Mouse (Mus musculus) cortical plate, adult 2 months (tissue): ENCODE results near the gene Sirpa. TPM values are rescaled to one million over a fixed set of nuclear protein-coding genes. Genes with fewer than 3 reads are reported as not detected.
A peak's percentile ranks its signal among the peaks of the same experiment; 100 is the strongest.

ENCODE experiments used
- H3K27ac ChIP-seq: fragments of 200-500 bp; 2 replicates; pipeline ENCODE4 v1.5.1; 2012; ENCODE audit warnings: low read length, control low read depth, inconsistent platforms; ENCODE audit not compliant: insufficient read depth
- H3K4me1 ChIP-seq: fragments of 200-500 bp; 2 replicates; pipeline ENCODE4 v1.6.1; 2011; ENCODE audit warnings: low read length; ENCODE audit not compliant: control insufficient read depth, insufficient read depth
- H3K4me3 ChIP-seq: fragments of 200-500 bp; 2 replicates; pipeline ENCODE4 v1.5.1; 2011; ENCODE audit warnings: mild to moderate bottlenecking, low read length, control low read depth; ENCODE audit not compliant: insufficient read depth
- CTCF ChIP-seq: fragments of 200-500 bp; IDR thresholded peaks from 2 replicates; pipeline ENCODE4 v1.5.1; 2011; ENCODE audit warnings: mild to moderate bottlenecking, control low read depth, low read length; ENCODE audit not compliant: insufficient read depth; ENCODE audit errors: extremely low read depth
- POLR2A ChIP-seq: fragments of 200-500 bp; IDR thresholded peaks from 2 replicates; pipeline ENCODE4 v1.6.1; 2011; ENCODE audit warnings: mild to moderate bottlenecking, low read length, control low read depth; ENCODE audit not compliant: insufficient read depth; ENCODE audit errors: extremely low read depth
- polyA plus RNA-seq: library from polyadenylated mRNA; depleted of rRNA; stranded (reverse); fragments of >200 nt; gene quantifications from 2 replicates; pipeline ENCODE4 v1.2.3, GENCODE M21; 2012

Sirpa gene
- polyA plus RNA-seq, 1 experiment: 314 TPM

DNA sequence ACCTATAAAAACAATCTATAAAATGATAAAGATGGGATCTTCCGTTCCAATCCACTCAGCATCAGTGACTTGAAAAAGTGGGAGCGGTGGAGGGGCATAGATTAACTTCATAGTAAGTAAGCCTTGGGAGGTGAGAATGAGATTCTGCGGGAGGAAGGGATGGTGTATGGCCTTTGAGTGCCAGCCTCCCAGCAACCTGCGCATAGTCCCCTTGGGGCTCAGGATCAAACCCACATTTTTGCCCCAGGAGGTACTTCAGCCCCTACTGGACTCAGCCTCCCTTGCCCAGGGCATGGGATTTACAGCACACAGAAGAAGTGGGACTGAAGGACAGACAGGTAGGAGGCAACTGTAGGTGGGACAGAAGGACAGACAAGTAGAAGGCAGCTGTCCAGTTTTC lies 2.6 kb downstream of the Sirpa start:
- Histone ChIP-seq H3K27ac (peak overlapping the region; percentile 49), H3K4me3 (peak overlapping the region; percentile 98), H3K4me1 (peaks cover 26% of the 10 kb centered on the region)
- TF ChIP-seq CTCF (no peak), POLR2A (no peak)

DNA sequence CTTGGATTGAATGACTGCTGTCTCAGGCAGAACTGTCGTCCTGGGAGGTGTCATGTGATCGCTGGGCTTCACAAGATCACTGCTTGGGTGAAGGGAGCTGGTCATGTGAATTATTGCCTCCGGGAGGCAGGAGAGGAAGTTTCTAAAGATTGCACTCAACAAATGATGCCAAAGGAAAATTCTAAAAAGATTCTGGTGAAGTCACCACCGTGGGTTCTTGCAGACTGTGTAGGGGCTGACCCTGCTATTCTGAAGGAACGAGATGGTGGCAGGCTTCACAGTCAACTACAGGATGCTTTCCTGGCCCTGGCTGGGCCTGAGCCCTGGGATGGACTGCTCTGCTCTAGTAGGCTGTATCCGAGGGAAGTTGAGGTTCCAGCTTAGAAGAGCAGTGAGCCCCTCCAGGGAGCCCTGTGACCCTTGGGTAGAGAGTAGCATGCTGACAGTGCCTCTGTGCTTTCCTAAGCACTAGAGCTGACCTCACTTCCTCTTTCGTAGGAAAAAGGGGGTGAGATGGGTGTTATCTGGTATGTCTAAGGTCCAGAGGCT lies 3.1 kb downstream of the Sirpa start:
- peak overlapping the region; percentile 98 for H3K4me3 ChIP-seq
- peaks cover 27% of the 10 kb centered on the region for H3K4me1 ChIP-seq
- H3K27ac ChIP-seq: peak overlapping the region; percentile 49
- no peak for TF ChIP-seq CTCF
- peak; percentile 36; the same call in 1 of the 2 replicates for TF ChIP-seq POLR2A

DNA sequence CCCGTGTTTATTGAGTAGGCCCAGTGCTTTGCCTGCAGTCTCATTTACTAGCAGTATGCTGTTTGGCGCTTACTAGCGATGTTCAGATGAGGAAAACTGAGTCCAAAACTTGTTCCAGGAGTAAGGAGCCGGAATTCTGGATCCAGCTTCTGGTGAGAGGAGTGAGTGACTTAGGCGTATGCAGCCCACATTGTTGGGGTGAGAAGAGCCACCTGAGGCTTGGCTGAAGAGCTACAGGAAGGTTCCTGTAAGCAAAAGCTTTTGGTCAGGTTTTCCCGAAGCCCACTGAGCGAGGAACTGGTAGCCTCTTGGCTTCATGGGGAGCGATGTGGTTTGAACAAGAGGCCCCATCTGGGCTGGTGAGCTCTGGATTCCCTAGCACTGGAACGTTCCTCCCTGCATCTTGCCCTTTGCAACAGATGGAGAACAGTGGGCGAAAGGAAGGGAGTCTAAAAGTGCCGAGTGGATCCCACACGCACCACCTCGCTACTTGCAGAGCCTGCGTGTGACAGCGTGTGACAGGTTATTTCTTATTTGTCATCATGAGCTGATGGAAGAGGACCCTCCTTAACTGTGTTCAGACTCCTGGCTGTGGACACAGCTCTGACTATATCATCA lies 4.0 kb downstream of the Sirpa start:
- Histone ChIP-seq H3K27ac (peak overlapping the region; percentile 47), H3K4me3 (peak overlapping the region; percentile 4; the same call in 1 of the 2 replicates), H3K4me1 (peaks cover 27% of the 10 kb centered on the region)
- TF ChIP-seq POLR2A (peak; percentile 65; the same call in 1 of the 2 replicates), CTCF (no peak)

DNA sequence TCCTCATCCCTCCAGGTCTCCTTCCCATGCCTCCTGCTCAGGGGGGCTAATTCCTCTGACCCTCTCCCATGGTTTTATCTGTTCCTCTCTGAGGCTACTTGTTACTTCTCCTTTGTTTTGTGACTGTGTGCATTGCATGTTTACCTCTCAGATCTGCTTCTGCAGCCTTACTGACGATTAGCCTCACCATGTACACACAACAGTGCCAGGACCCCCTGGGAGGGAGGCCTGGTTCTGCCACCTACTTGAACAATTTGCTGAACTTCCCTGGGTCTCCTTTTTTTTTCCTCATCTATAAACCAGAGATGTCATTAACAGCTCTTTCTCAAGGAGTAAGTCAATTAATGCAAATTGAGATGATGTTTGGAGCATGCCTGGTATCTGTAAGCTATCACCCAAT lies 4.9 kb downstream of the Sirpa start:
- TF ChIP-seq CTCF (no peak), POLR2A (no peak)
- H3K4me1 ChIP-seq: peaks cover 30% of the 10 kb centered on the region
- H3K27ac ChIP-seq: peak overlapping the region; percentile 38; the same call in 1 of the 2 replicates
- H3K4me3 ChIP-seq: no peak overlapping the region; the same call in 1 of the 2 replicates

DNA sequence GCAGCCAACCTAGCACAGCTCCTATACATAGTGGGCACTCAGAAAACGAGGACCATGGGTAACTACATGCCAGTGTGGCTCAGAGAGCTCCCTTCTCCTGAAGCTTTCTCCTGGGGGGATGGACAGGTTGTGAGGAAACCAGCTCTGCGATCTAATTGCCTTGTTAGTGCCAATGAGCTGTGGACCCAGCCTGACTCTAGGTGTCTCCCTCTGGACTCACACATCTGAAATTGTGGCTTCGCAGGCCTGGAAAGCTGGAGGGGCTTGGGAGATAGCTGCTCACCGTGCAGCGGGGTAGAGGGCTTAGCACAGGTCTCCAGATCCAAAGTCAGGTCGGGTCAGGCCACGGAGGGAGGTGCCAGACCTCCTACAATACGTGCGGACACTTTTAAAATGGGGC lies 5.5 kb downstream of the Sirpa start:
- no peak overlapping the region for H3K27ac ChIP-seq
- H3K4me1 ChIP-seq: peaks cover 32% of the 10 kb centered on the region
- no peak overlapping the region; the same call in 1 of the 2 replicates for H3K4me3 ChIP-seq
- TF ChIP-seq CTCF: no peak
- no peak for TF ChIP-seq POLR2A

DNA sequence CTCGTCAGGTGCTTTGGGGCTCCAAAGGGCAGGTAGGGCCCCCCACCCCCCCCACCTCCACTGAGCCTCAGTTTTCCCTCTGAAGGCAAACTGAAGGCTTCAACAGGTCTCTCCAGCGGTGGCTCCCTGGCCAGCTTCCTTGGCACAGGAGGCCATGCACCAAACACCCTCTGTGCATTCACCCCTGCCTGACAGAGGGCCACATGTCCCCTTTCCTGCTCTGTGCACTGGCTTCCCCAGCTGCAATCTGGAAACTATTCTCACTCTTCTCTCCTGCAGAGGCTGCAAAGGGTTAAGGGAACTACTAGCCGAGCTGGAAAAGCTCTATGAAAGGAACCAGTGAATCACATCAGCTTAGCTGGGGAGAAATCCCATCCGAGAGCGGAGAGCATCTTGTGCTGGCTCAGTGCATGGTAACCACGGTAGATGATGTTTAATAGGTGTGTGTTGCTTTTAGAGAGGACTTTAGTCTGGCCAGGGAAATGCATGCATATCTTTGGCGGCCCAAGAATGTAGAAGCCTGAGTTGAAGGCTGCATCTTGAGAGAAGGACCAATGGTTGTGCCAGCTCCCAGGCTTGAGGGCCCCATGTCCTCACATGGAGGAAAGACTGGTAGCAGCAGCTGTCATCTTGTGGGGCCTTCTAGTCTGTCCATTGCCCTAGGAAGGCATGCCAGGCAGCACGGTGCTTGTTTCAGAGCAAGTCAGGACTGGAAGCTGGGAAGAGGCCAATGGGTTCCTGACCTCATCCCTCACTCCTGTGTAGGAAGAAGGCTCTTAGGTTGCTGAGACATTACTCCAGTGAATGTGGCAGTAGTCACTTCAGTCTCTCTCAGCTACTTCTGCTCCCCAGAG lies 6.8 kb downstream of the Sirpa start:
- H3K4me3 ChIP-seq: no peak overlapping the region
- no peak overlapping the region for H3K27ac ChIP-seq
- TF ChIP-seq POLR2A (no peak), CTCF (no peak)
- H3K4me1 ChIP-seq: peaks cover 39% of the 10 kb centered on the region

DNA sequence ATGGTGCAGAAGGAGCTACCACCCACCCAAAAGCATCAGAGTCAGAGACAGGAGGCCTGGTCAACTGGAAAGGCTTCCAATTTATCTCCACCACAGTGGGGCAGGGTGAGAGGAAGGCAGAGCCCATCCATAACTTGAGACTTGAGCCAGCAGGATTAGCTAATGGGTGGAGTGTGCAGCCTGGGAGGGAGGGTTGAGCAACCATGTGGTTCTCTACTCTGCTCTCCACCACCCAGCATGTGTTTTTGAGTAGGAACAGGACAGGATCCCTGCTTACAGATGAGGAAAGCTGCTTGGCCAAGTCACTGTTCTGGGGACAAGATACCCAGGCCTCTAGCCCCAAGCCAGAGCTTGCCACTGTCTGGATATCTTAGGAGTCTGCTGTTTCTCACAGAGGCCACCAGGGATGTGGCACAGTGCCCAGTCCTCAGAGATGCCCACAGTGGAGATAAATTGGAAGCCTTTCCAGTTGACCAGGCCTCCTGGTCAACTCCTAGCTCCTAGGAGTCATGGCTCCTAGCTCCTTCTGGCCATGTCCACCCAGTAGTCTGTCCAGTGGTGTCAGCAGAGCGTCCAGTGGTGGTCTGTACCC lies 8.5 kb downstream of the Sirpa start:
- H3K4me1 ChIP-seq: peaks cover 42% of the 10 kb centered on the region
- H3K4me3 ChIP-seq: no peak overlapping the region
- H3K27ac ChIP-seq: no peak overlapping the region
- TF ChIP-seq CTCF (no peak), POLR2A (no peak)

DNA sequence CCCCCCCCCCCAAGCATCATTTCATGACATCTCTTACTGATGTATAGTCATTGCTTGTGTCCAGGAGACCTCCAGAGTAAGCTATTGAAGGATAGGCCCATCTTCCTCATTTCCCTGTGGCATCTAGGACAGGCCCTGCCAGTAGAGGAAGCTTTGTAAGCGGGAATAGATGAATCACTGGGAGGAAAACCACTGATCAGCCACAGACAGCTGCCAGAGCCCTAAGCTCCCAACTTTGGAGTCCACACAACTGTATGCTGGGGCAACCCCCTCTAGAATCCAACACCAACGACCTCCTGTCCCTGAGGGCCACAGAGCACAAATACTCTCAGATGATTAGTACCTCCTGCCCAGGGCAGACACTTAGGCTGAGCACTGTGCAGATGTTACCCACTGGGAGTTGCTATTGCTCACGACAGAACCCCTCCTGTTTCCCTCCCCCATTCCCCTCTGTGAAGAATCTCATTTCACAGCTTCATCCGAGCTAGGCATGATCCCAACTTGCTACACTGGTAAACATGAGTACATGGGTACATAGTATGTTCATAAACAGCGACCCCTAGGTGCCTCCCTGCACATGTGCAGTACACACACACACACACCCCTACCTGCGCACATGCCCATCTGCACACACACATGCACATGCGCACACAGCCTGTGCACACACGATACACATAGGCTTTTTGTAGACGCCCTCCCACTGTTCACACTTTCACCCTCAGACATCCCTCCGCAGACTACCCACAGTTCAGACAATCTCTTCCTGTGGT lies 9.4 kb downstream of the Sirpa start:
- Histone ChIP-seq H3K4me3 (no peak overlapping the region), H3K27ac (no peak overlapping the region), H3K4me1 (peaks cover 47% of the 10 kb centered on the region)
- no peak for TF ChIP-seq POLR2A
- no peak for TF ChIP-seq CTCF

DNA sequence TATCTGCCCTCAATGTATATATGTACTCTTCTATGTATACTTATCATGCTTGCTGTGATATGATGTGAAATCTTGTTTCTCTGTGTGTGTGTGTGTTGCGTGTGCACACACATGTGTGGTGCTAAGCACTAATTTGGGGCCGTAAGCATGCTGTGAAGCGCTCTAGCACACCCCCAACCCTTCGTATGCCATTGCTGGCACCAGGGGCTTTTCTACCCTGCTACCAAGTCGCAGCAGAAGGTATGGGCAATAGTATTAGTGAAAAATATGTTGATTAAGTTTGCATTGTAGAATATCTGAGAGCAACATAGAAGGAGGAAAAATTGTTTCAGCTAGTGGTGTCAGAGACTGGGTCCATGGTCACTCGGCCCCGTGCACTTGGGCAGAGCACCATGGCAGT lies 10.2 kb downstream of the Sirpa start:
- Histone ChIP-seq H3K27ac (no peak overlapping the region), H3K4me1 (peaks cover 44% of the 10 kb centered on the region), H3K4me3 (no peak overlapping the region)
- TF ChIP-seq CTCF (no peak), POLR2A (no peak)
